Mouse (Mus musculus) heart, embryonic 15.5 days (tissue): ENCODE data around the gene Engase. TPM values are rescaled to one million over a fixed set of nuclear protein-coding genes. Genes with fewer than 3 reads are reported as not detected.

Source experiments
- ATAC-seq: fragments of 200-750 bp; cut with Nextera tagmentation; replicated peaks from 2 replicates; pipeline ENCODE4 v1.8.0; 2017; ENCODE audit warnings: low read depth, moderate TSS enrichment; ENCODE audit not compliant: insufficient number of reproducible peaks, insufficient read depth, low FRiP score
- H3K27ac ChIP-seq: fragments of 300-500 bp; sonication (generic); 2 replicates; pipeline ENCODE4 v1.5.1; 2015; ENCODE audit warnings: mild to moderate bottlenecking, inconsistent platforms
- H3K27me3 ChIP-seq: fragments of 300-500 bp; sonication (generic); 2 replicates; pipeline ENCODE4 v1.6.1; 2015; ENCODE audit warnings: inconsistent platforms
- H3K36me3 ChIP-seq: fragments of 300-500 bp; sonication (generic); 2 replicates; pipeline ENCODE4 v1.6.1; 2015; ENCODE audit warnings: mild to moderate bottlenecking, inconsistent platforms
- H3K4me1 ChIP-seq: fragments of 300-500 bp; sonication (generic); replicated peaks from 2 replicates; pipeline ENCODE4 v1.6.1; 2015; ENCODE audit warnings: inconsistent platforms
- H3K4me2 ChIP-seq: fragments of 300-500 bp; sonication (generic); 2 replicates; pipeline ENCODE4 v1.6.1; 2015; ENCODE audit warnings: inconsistent platforms, mild to moderate bottlenecking, moderate library complexity
- H3K4me3 ChIP-seq: fragments of 300-500 bp; sonication (generic); 2 replicates; pipeline ENCODE4 v1.5.1; 2015; ENCODE audit warnings: mild to moderate bottlenecking, inconsistent platforms
- H3K9ac ChIP-seq: fragments of 300-500 bp; sonication (generic); 2 replicates; pipeline ENCODE4 v1.6.1; 2015; ENCODE audit warnings: mild to moderate bottlenecking, inconsistent platforms
- H3K9me3 ChIP-seq: fragments of 300-500 bp; sonication (generic); replicated peaks from 2 replicates; pipeline ENCODE4 v1.6.1; 2016; ENCODE audit warnings: inconsistent platforms
- WGBS: fragments of 180-500 bp; shearing (Covaris S2); methylation state at CpG from one replicate; pipeline ENCODE4 v1.1.7; 2015; ENCODE audit warnings: mixed read lengths; 5-methylcytosine and 5-hydroxymethylcytosine counted together
- polyA plus RNA-seq: library from polyadenylated mRNA; unstranded; fragments of >200 nt; fragmentation: Nextera tagmentation; extraction: Ambion mirVana; gene quantifications from 2 replicates; pipeline ENCODE4 v1.2.1, GENCODE M21; 2015

The Engase gene
- polyA plus RNA-seq, 1 experiment from 2014 or later = 4.1 TPM

- H3K4me1 ChIP-seq = peaks cover 38% of the 10 kb centered on the region
- ATAC-seq = no peak
- 28% methylated on average over 6 of the region's 6 CpGs for WGBS
Observed at GRCm38 (mm10) chr11:118436471-118436935, 40.1 kb upstream of the Engase start.

GRCm38 (mm10) chr11:118438665-118439414, 37.8 kb upstream of the Engase start:
- H3K36me3 ChIP-seq = no peaks in the 10 kb centered on the region
- H3K4me1 ChIP-seq = peaks cover 33% of the 10 kb centered on the region
- 32% methylated on average over 11 of the region's 11 CpGs for WGBS
- no peak overlapping the region for H3K9ac ChIP-seq
- H3K27me3 ChIP-seq = no peaks in the 10 kb centered on the region
- no peak overlapping the region for H3K4me3 ChIP-seq
- no peak; the same call in 1 of the 2 replicates for ATAC-seq
- H3K4me2 ChIP-seq = no peak overlapping the region
- peak overlapping the region; percentile 72 for H3K27ac ChIP-seq
- no peaks in the 10 kb centered on the region for H3K9me3 ChIP-seq

More at GRCm38 (mm10) chr11:118436471-118436935, 40.1 kb upstream of the Engase start:
- H3K4me3 ChIP-seq = no peak overlapping the region
- no peak overlapping the region for H3K27ac ChIP-seq
- H3K27me3 ChIP-seq = no peaks in the 10 kb centered on the region
- H3K9ac ChIP-seq = no peak overlapping the region
- no peaks in the 10 kb centered on the region for H3K36me3 ChIP-seq
- H3K9me3 ChIP-seq = no peaks in the 10 kb centered on the region
- H3K4me2 ChIP-seq = no peak overlapping the region

GRCm38 (mm10) chr11:118442691-118443090, 33.9 kb upstream of the Engase start:
- Histone ChIP-seq H3K9ac (no peak overlapping the region), H3K36me3 (no peaks in the 10 kb centered on the region), H3K27me3 (no peaks in the 10 kb centered on the region), H3K4me3 (no peak overlapping the region), H3K27ac (no peak overlapping the region), H3K4me2 (0 out of 2 replicates have a peak overlapping the region, but pooled peaks have one; percentile 7), H3K9me3 (no peaks in the 10 kb centered on the region), H3K4me1 (peaks cover 23% of the 10 kb centered on the region)
- WGBS = 29% methylated on average over 13 of the region's 13 CpGs
- no peak; the same call in 1 of the 2 replicates for ATAC-seq

DNA sequence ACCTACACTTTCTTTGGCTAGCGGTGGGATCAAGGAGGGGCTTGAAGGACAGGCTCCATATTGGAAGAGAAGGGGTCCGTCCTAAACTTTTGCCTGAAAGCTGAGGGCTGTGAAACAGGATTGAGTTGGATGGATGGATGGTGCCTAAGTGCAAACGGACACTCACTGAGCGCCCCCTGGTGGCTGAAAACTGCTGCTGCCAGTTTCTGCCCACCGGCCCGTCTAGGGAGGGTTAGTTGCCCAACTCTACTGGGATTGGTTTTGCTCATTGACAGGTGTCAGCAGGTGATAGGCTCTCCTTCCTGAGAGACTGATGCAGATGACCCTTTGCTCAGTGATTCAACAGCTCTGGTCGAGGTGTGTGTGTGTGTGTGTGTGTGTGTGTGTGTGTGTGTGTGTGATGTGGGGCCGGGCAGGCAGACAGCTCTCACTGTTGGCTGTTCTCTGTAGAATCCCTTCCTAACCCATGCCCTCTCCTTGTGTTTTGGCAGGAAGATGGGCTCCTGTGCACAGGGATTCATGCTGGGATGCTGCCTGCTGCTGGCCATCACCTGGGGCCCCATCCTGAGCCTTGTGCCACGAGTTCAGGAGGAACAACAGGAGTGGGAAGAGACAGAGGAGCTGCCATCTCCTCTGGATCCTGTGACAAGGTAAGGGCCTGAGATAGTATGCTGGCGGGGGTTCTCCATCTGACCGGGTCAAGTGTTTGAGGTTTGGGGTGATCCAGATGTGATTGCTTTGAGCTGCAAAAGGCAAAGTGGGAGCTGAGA, 33.2 kb upstream of the Engase start:
- Histone ChIP-seq H3K9me3 (no peaks in the 10 kb centered on the region), H3K27ac (no peak overlapping the region), H3K27me3 (no peaks in the 10 kb centered on the region), H3K36me3 (no peaks in the 10 kb centered on the region), H3K4me3 (no peak overlapping the region), H3K4me2 (0 out of 2 replicates have a peak overlapping the region, but pooled peaks have one; percentile 7), H3K4me1 (peaks cover 20% of the 10 kb centered on the region), H3K9ac (no peak overlapping the region)
- no peak; the same call in 1 of the 2 replicates for ATAC-seq
- WGBS = 29% methylated on average over 11 of the region's 11 CpGs

- no peaks in the 10 kb centered on the region for H3K9me3 ChIP-seq
- no peak overlapping the region for H3K27ac ChIP-seq
- peaks cover 10% of the 10 kb centered on the region for H3K4me1 ChIP-seq
- no peak overlapping the region for H3K9ac ChIP-seq
- peaks cover 3% of the 10 kb centered on the region; the same call in 1 of the 2 replicates for H3K27me3 ChIP-seq
- H3K36me3 ChIP-seq = no peaks in the 10 kb centered on the region
- no peak overlapping the region for H3K4me3 ChIP-seq
- H3K4me2 ChIP-seq = no peak overlapping the region
- ATAC-seq = no peak
- 5% methylated on average over 3 of the region's 3 CpGs for WGBS
Observed at GRCm38 (mm10) chr11:118445843-118446242, 30.8 kb upstream of the Engase start.

DNA sequence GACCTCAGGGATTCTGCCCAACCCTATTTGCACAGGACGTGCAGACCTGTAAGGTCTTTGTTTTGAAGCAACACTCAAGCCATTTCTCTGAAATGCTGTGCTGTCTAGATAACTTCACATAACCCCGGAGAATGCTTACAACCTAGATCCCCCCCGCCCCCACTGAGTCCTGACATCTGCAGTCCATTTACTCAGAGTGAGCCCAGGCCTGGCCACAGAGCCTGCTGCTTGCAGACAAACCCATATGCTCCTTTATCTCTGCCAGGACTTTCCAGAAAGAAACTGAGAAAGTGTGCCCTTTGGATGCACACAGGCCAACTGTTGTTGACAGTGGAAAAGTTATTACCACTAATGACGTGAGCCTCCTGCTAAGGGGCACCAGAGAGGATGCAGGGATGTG, 29.3 kb upstream of the Engase start:
- WGBS = 58% methylated on average over 4 of the region's 4 CpGs
- H3K27ac ChIP-seq = no peak overlapping the region
- no peak for ATAC-seq
- peaks cover 8% of the 10 kb centered on the region for H3K4me1 ChIP-seq
- no peak overlapping the region for H3K4me3 ChIP-seq
- H3K9me3 ChIP-seq = no peaks in the 10 kb centered on the region
- H3K27me3 ChIP-seq = peaks cover 3% of the 10 kb centered on the region; the same call in 1 of the 2 replicates
- H3K9ac ChIP-seq = no peak overlapping the region
- no peak overlapping the region for H3K4me2 ChIP-seq
- no peaks in the 10 kb centered on the region for H3K36me3 ChIP-seq

DNA sequence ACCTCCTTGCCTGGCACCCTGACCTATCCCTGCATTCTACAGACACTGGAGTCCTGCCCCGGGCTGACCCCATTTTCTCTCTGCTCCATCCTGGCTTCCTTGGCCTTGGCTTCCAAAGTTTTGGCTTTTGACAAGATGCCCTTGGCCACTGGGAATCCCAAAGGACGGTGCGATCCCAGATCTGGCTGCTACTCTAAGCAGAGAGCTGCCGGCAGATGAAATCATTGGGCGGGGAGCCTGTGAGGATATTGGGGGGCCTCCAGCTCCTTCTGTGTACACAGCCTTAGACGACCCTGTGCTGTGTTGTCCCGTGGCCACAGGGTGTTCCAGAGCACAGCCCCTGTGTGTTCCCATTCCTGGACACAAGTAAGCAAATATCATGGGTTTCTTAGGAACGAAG, 28.2 kb upstream of the Engase start:
- H3K4me2 ChIP-seq = no peak overlapping the region
- H3K27ac ChIP-seq = no peak overlapping the region
- no peaks in the 10 kb centered on the region for H3K4me1 ChIP-seq
- no peaks in the 10 kb centered on the region for H3K36me3 ChIP-seq
- H3K9ac ChIP-seq = no peak overlapping the region
- ATAC-seq = no peak
- H3K27me3 ChIP-seq = peaks cover 3% of the 10 kb centered on the region; the same call in 1 of the 2 replicates
- H3K9me3 ChIP-seq = no peaks in the 10 kb centered on the region
- 82% methylated on average over 8 of the region's 8 CpGs for WGBS
- H3K4me3 ChIP-seq = no peak overlapping the region

DNA sequence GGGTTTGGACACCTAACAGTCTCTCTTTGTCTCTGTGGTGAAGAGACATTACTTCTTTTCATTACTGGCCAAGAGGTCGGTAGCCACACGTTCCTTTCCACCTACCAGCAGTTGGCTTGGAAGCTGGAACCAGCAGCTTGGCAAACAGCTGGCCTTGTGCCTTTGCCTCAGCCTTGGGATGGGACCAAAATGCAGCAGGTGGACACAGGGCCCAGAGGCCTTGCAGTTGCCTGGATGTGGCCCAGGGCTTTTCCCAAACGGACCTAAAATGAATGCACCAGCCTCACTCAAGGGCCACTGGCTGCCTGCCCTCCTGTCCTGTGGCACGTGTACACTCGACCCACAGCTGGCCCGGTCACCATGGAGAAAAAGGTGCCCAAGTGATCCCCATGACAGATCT, 25.4 kb upstream of the Engase start:
- no peak overlapping the region for H3K9ac ChIP-seq
- no peak for ATAC-seq
- peaks cover 3% of the 10 kb centered on the region; the same call in 1 of the 2 replicates for H3K27me3 ChIP-seq
- H3K9me3 ChIP-seq = no peaks in the 10 kb centered on the region
- no peak overlapping the region for H3K27ac ChIP-seq
- H3K36me3 ChIP-seq = no peaks in the 10 kb centered on the region
- H3K4me1 ChIP-seq = no peaks in the 10 kb centered on the region
- no peak overlapping the region for H3K4me3 ChIP-seq
- 83% methylated on average over 6 of the region's 6 CpGs for WGBS
- no peak overlapping the region for H3K4me2 ChIP-seq

- no peak for ATAC-seq
- no peak overlapping the region for H3K27ac ChIP-seq
- H3K4me1 ChIP-seq = no peaks in the 10 kb centered on the region
- H3K4me2 ChIP-seq = no peak overlapping the region
- H3K27me3 ChIP-seq = peaks cover 3% of the 10 kb centered on the region; the same call in 1 of the 2 replicates
- no peaks in the 10 kb centered on the region for H3K9me3 ChIP-seq
- H3K36me3 ChIP-seq = no peaks in the 10 kb centered on the region
- 77% methylated on average over 2 of the region's 2 CpGs for WGBS
- no peak overlapping the region for H3K4me3 ChIP-seq
- H3K9ac ChIP-seq = no peak overlapping the region
Observed at GRCm38 (mm10) chr11:118452955-118453354, 23.7 kb upstream of the Engase start.

DNA sequence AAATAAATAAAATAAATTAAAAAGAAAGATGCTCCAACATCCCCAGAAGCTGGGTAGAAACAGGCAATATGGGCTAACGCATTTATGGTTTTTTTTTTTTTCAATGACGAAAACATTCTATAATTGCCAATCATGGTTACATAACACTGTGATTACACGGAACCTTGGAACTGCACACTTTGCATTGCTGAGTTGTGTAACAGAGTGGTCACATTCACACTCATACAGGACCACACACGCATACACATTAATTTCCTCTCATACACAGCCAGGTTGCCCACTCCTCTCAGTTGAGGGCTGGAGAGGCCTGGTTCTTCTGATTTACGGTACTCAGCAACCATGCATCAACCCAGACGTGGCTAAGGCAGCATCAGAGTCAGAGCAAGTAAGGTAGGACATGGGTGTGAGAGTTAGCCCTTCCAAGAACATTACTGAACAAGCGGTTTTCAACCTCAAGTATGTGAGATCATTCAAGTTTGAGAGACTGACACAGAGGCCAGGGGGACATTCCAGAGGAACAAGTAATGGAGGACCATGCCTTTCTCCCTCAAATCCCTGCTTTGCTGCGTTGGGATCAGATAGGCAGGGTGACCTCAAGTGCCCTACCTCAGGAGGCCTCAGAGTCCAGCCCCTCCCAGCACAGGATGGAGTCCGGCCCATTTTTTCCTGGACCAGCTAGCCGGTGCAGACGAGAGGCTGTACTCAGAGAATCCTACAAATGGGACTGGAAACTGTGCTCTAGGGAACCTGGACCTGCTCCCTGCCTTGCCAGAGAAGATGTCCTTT, 22.6 kb upstream of the Engase start:
- Histone ChIP-seq H3K4me1 (peaks cover 5% of the 10 kb centered on the region; the same call in 1 of the 2 replicates), H3K9me3 (no peaks in the 10 kb centered on the region), H3K4me2 (no peak overlapping the region), H3K9ac (no peak overlapping the region), H3K27me3 (peaks cover 3% of the 10 kb centered on the region; the same call in 1 of the 2 replicates), H3K36me3 (no peaks in the 10 kb centered on the region), H3K4me3 (no peak overlapping the region), H3K27ac (no peak overlapping the region)
- no peak for ATAC-seq
- 66% methylated on average over 11 of the region's 11 CpGs for WGBS

DNA sequence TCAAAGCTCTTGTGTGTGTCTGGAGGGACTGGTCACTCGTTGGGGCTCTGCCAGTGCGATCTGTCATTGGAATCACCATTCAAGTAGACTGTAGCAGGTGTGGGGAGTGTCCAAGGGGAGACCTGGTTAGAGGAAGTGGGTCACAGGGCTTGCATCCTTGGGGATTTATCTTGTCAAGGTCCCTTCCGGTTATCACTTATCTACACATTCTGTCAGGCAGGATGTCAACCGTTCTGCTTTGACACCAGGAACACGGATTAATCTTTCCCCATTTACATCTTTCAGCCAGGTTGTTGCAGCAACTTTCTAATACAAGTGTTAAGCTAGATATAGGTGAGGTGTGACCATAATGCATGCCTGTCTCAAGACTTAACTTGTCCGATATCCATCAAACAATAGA, 20.8 kb upstream of the Engase start:
- Histone ChIP-seq H3K36me3 (no peaks in the 10 kb centered on the region), H3K9me3 (no peaks in the 10 kb centered on the region), H3K4me1 (peaks cover 7% of the 10 kb centered on the region; the same call in 1 of the 2 replicates), H3K27ac (no peak overlapping the region), H3K4me2 (no peak overlapping the region), H3K27me3 (no peaks in the 10 kb centered on the region), H3K9ac (no peak overlapping the region), H3K4me3 (no peak overlapping the region)
- 61% methylated on average over 6 of the region's 6 CpGs for WGBS
- no peak for ATAC-seq
